Mouse (Mus musculus) embryonic stem cell, embryonic (primary cell): Measurements from ENCODE around the gene Sept11.

Source experiments
- CTCF ChIA-PET, 4 experiments: fragments of 300-600 bp in 2 of 4; fragments of 350-600 bp in 2 of 4; sonication (Branson Sonifier 250); formaldehyde crosslinking; loops; one replicate each; lab custom pipeline; 2022; ENCODE audit warnings: inconsistent platforms in 2 of 4; lab: Charles Lee
- POLR2A ChIA-PET, 4 experiments: fragments of 300-600 bp in 2 of 4; fragments of 350-600 bp in 2 of 4; sonication (Branson Sonifier 250); formaldehyde crosslinking; loops; one replicate each; lab custom pipeline; 2022; ENCODE audit warnings: antibody characterized with exemption in 4 of 4, inconsistent platforms in 1 of 4; lab: Charles Lee

Sept11 gene

DNA sequence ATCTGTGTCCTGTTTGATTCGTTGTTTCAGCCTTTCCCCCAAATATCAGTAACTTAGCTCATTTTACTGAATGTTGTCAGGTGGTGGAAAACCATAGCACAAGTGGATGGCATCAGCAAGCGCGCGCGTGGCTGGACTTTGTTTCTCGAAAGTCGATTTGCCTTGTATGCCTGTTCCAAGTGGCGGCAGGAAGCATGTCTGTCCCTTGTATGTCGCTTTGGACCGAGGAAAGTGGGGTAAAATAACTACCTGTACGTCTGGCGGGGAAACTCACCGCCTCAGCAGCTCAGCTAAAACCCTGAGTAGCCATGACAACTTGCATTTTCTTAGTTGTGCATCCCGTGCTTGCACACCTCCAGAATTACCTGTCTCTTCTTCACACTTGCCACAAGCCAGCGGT lies 78.2 kb downstream of the Sept11 start:
- CTCF ChIA-PET: interaction anchor here in 2 of 4 experiments (0.7 to 1.0 kb wide), 2 partner anchors 9 to 15 kb away, joined by 3 read pairs; no protein-coding TSS in a partner anchor
- POLR2A ChIA-PET: interaction anchor here in 2 of 4 experiments (0.8 to 4.9 kb wide), 5 partner anchors 9 to 79 kb away, joined by 3 to 20 read pairs (median 3); no protein-coding TSS in a partner anchor

DNA sequence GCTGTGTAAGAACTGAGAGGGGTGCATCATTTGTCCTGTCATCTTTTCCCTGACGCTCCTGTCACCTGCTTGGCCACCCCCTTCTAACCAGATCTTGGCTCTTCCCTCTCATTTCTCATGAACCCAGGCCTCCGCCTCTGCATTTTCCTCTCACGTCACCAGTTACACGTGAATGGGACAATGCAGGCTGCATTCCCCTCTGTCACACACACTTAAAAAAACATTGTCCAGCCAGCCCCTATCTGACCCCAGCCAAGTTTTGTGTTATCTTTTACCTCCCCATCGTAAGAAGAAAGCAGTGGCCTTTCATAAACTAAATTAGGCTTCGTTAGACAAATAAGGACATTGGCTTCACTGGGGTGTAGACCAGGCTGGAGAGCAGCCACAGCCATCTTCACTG lies 79.3 kb downstream of the Sept11 start:
- ChIA-PET CTCF (interaction anchor here in 1 of 4 experiments (0.7 kb wide), 1 partner anchor 202 kb away, joined by 3 read pairs; no protein-coding TSS in a partner anchor), POLR2A (interaction anchor here in 2 of 4 experiments (0.6 to 0.9 kb wide), 2 partner anchors 17 to 33 kb away, joined by 3 to 4 read pairs; no protein-coding TSS in a partner anchor)

DNA sequence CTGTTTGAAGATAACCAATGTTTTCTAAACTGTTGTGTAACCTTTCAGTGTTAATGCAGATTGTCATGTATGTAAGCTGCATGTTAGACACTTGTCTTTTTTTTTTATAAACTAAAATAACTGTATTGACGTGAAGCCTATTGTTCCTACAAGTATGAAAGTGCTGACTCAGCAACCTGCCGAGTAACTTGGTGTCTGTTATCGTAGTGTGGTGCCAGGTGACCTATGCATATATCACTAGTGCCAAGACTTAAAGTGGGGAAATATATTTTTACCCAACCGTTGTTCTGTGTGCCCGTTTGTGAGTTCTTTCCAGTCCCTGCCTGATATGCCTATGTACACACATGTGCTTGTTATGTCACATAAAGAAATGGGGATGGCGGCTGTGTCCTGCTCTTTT lies 81.4 kb downstream of the Sept11 start:
- ChIA-PET POLR2A (interaction anchor here in 2 of 4 experiments (0.8 to 1.5 kb wide), 3 partner anchors 13 to 93 kb away, joined by 3 to 5 read pairs (median 4); partner anchors contain the start of genes Ccng2 (in 1 of the 2) and Sept11 (in 1 of the 2)), CTCF (interaction anchor here in 2 of 4 experiments (0.7 to 1.0 kb wide), 2 partner anchors 123 to 214 kb away, joined by 3 read pairs; no protein-coding TSS in a partner anchor)

DNA sequence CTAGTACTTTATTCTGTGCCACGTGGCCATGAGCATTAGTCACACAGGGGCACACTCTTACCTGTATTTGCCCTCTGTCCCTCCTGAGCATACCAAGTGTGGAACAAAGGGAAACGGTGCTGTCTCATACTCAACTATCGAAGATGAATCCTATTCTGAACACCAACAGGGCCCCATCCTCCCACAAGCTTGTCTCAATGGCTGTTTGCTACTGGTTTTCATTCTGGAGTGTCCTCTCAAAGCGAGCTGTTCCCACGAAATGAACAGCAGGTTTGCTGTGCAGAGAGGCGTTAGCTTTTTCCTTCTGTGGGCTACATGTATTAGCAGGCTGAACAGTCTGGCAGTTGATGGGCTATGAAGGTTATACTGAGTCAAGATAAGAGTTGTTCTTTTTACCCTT lies 85.4 kb downstream of the Sept11 start:
- CTCF ChIA-PET: interaction anchor here in 1 of 4 experiments (1.7 kb wide), 1 partner anchor 11 kb away, joined by 4 read pairs; no protein-coding TSS in a partner anchor
- POLR2A ChIA-PET: interaction anchor here in 3 of 4 experiments (0.6 to 2.1 kb wide), 10 partner anchors 8 to 173 kb away, joined by 3 to 9 read pairs (median 4); no protein-coding TSS in a partner anchor

DNA sequence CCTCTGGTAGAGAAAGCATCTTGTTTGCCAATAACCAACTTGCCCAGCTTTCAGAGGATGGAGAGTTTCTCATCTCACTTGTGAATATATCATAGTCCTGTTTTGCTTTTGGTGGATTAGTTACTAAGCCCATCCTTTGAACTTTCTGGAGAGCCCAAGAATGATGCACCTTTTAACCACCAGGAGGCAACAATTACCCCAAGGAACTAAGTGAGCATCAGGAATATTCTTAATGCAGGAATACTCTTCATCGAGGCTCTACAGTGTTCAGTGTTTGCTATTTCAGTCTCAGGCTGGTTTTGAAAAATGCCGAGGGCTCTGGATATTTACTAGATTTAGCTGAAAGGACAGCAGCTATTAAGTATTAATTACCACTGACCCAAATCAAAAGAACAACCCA lies 87.0 kb downstream of the Sept11 start:
- CTCF ChIA-PET: interaction anchor here in 1 of 4 experiments (1.0 kb wide), 1 partner anchor 143 kb away, joined by 4 read pairs; no protein-coding TSS in a partner anchor
- POLR2A ChIA-PET: interaction anchor here (0.6 to 3.2 kb wide), 10 partner anchors 10 to 162 kb away, joined by 3 to 20 read pairs (median 4); partner anchors contain the start of gene Ccng2 (in 1 of the 4)

DNA sequence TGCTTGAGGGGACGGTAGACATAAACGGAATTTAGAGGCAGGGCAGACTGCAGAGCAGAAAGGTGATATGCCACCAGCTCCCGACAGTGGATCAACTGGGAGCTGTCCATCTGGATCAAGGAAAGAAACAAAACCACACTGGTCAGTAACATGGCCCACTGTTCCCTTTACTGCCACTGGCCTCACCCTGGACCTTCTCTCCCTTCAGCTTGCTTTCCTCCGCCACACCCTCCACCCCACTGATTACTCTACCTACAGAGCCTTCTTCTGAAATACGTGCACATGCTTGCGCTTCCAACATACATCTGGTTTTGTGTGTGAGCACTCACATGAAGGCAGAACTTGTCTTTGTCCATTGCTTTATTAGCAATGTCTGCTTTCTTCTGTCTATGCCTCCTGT lies 90.1 kb downstream of the Sept11 start:
- POLR2A ChIA-PET: interaction anchor here in 2 of 4 experiments (1.0 to 1.8 kb wide), 4 partner anchors 16 to 91 kb away, joined by 3 to 5 read pairs (median 4); no protein-coding TSS in a partner anchor
- CTCF ChIA-PET: interaction anchor here in 1 of 4 experiments (0.5 kb wide), 1 partner anchor 171 kb away, joined by 3 read pairs; no protein-coding TSS in a partner anchor

DNA sequence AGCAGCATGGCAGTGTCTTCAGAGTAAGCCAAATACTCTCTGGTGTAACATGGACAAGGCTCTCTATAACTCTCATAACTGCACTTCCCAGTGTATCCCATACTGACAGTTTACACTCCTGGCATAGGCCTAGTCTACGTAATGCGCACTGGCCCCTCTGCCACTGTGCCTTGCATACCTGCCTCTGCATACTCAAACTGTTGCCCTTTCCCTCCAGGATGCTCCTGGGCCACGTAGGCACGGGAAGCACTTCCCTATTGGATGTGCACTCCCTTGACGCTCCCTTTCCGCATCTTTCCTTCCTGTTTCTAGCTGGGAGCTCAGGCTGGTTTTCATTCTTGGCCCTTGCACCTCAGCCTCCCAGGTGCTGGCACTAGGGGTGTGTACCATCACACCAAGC lies 91.3 kb downstream of the Sept11 start:
- POLR2A ChIA-PET: no interaction called here

DNA sequence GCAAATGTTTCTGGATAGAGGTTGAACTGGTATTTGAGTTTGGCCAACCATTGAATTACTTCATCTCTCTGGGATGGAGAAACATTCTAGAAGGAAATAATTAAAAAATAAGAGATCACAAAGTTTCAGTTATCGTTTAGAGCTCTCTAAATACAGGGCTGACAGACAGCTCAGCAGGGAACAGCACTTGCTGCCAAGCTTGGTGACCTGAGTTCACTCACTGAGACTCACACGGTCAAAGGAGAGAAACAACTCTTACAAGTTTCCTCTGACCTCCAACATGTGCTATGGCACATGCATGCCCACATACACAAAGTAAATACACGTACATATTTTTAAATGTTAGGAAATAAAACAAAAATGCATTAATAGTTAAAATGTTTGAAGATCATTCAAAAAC lies 96.4 kb downstream of the Sept11 start:
- CTCF ChIA-PET: interaction anchor here in 2 of 4 experiments (0.5 to 0.7 kb wide), 2 partner anchors 27 to 205 kb away, joined by 3 read pairs; no protein-coding TSS in a partner anchor
- POLR2A ChIA-PET: interaction anchor here in 1 of 4 experiments (0.7 to 4.5 kb wide), 5 partner anchors 10 to 93 kb away, joined by 4 to 16 read pairs (median 5); no protein-coding TSS in a partner anchor

More for the DNA sequence above, 91.3 kb downstream of the Sept11 start:
- CTCF ChIA-PET: interaction anchor here in 1 of 4 experiments (0.6 kb wide), 1 partner anchor 9 kb away, joined by 9 read pairs; no protein-coding TSS in a partner anchor

DNA sequence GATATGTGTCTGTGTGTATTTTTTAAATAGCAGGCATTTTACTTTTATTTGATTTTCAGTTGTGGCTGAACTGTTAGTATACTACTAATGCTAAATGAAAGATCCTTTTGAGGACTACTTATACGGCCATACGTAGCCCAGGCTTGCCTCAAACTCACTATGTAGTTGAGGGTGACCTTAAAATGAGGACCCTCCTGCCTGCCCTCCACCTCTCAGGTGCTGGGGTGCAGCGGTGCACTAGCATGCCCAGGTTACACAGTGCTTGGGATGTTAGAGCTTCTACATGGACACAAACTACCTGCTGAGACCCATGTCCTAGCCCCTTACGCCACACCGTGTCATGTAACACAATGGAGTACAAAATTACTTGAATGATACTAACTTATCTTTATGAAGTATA lies 97.2 kb downstream of the Sept11 start:
- ChIA-PET CTCF (interaction anchor here in 1 of 4 experiments (0.5 kb wide), 1 partner anchor 485 kb away, joined by 4 read pairs; no protein-coding TSS in a partner anchor), POLR2A (interaction anchor here in 2 of 4 experiments (0.8 to 4.5 kb wide), 6 partner anchors 9 to 77 kb away, joined by 3 to 16 read pairs (median 5); partner anchors contain the start of gene Ccng2 (in 1 of the 2))

DNA sequence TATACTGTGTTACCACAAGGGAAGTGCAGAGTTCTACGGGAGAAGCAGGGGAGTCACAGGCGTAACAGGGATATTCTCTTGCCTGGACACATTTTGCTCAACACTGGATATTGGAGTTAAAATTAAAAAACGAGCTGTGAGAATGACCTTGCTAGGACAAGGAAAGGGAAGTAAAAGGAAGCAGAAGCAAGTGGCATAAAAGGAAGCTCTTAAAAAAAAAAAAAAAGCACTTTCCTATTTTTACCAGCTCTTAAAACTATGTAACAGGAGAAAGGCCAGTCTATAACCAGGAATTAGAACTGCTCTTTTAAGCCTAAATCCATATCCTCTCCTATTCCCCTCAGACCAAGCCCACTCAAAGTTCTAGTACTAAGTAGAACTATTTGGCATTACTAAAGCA lies 105.0 kb downstream of the Sept11 start:
- ChIA-PET POLR2A (interaction anchor here in 1 of 4 experiments (0.6 to 1.8 kb wide), 5 partner anchors 7 to 193 kb away, joined by 3 to 6 read pairs (median 3); no protein-coding TSS in a partner anchor), CTCF (interaction anchor here in 1 of 4 experiments (0.6 kb wide), 1 partner anchor 125 kb away, joined by 4 read pairs; no protein-coding TSS in a partner anchor)

DNA sequence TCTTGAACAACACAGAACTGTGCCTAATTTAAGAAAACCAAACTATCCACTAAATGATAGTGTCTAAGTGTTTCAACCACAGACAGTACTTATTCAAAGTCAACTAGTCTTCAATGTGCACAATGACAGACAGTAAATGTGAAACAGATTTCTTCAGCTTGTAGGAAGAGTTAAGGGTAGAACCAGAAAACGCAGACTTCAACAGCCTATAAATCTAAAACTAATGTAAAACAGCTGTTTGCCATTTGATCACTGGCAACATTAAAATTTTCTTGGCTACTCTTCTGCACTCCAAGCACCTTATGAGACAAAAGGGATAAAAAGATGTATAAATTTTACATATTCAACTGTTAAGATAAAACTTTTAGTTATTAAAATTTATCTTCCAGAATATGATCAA lies 107.9 kb downstream of the Sept11 start:
- POLR2A ChIA-PET: interaction anchor here in 2 of 4 experiments (1.0 to 1.6 kb wide), 3 partner anchors 21 to 108 kb away, joined by 3 to 4 read pairs (median 4); partner anchors contain the start of genes Ccng2 (in 1 of the 2) and Sept11 (in 1 of the 2)
- CTCF ChIA-PET: no interaction called here

DNA sequence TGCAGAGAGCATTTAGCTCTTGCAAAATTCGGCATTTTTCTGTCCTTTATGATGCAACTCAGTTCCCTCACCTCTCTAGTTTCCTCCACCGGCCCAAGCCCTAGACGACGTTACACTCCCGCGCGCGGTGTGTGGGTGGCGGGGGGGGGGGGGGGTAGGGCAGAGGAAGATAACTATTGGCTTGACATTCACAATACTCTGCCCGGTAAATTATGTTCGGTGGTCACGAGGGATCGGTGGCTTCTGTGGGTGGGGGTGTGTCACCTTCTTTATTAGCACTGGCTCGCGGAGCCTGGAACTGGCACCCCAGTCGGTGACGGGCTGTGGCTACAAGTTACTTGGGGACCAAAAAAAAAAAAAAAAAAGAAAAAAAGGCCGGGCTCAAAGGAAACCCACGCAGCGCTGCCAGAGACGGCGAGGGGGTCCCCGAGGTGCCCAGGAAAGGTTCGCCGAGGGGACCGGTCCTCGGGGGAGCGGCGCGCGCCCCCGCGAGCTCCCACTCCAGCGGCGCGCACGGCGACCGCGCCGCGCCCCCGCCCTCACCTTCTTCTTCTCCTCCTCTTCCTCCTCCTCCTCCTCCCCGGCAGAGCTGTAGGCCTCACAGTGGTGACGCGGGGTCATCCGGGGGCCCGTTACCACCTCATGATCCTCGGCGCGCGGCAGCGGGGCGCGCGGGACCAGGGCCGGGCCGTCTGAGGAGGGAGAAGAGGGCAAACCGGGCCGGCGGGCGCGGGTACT lies 112.3 kb downstream of the Sept11 start:
- ChIA-PET POLR2A (interaction anchor here in 3 of 4 experiments (0.7 to 3.1 kb wide), 18 partner anchors 8 to 450 kb away, joined by 3 to 27 read pairs (median 3); partner anchors contain the start of gene Ccng2 (in 3 of the 3)), CTCF (no interaction called here)

DNA sequence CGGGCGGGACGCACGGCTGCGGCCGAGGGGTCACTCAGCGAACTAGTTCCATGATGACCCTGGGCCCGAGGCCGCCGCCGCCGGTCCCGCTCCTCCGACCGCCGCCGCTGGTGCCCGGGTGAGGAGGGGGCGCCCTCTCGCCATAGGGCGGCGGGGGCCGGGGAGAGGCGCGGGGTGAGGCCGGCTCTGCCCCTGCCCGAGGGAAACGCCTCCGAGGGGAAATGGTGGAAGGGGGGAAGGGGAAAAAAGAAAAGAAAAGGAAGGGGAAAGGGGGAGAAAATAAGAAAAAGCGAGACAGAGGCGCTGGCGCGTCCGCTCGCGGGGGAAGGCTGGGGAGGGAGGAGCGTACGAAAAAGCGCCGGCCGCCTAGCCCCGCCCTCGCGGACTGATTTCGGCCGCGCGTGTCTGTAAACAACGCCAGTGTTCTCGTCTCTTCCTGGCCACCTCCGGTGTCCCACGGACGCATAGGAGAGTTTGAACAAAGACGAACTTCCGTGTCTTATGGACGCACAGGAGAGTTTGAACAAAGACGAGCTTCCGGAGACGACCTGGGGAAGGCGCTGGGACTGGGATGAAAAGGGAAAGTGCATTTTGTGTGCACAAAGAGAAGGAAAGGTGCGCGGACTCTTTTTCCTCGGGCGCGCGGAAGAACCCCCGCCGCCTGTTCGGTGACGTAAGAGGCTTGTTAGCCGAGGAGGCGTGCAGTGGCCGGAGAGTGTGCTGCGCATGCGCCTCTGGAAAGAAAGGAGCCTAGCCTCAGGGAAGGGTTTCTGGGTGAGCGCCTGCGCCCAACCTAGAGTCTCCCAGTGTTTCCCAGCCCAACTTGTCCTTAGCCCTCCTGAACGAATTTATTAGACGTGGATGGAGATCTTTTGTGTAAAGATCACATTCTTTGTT lies 113.1 kb downstream of the Sept11 start, which contains the start of the genes Ccni and 2010109A12Rik:
Ccni (minus strand) TSS at position 387 of the 897 bp plus-strand sequence.
2010109A12Rik (plus strand) TSS at position 410 of the 897 bp plus-strand sequence.
- CTCF ChIA-PET: interaction anchor here in 1 of 4 experiments (1.0 kb wide), 1 partner anchor 122 kb away, joined by 3 read pairs; no protein-coding TSS in a partner anchor
- POLR2A ChIA-PET: interaction anchor here in 3 of 4 experiments (0.6 to 3.1 kb wide), 13 partner anchors 10 to 187 kb away, joined by 3 to 27 read pairs (median 3); partner anchors contain the start of gene Ccng2 (in 2 of the 3)

DNA sequence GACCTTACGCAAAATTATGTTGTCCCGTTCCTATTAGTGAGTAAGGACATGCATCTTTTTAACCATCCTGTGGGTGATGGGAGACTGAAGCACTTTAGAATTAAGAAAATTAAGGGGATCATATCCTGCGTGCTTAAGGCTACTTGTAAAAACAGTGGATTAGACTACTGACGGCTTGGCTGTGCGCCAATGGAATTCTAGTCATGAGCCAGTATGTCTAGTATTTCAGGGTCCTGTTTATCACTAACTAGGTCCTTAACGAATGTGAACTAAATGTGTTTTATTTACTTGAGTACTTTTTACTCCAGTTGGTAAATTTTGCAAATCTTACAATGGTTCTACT lies 113.7 kb downstream of the Sept11 start:
- ChIA-PET POLR2A (interaction anchor here in 2 of 4 experiments (0.6 to 1.5 kb wide), 8 partner anchors 12 to 187 kb away, joined by 3 to 6 read pairs (median 4); no protein-coding TSS in a partner anchor), CTCF (interaction anchor here in 1 of 4 experiments (1.0 kb wide), 1 partner anchor 121 kb away, joined by 3 read pairs; no protein-coding TSS in a partner anchor)

DNA sequence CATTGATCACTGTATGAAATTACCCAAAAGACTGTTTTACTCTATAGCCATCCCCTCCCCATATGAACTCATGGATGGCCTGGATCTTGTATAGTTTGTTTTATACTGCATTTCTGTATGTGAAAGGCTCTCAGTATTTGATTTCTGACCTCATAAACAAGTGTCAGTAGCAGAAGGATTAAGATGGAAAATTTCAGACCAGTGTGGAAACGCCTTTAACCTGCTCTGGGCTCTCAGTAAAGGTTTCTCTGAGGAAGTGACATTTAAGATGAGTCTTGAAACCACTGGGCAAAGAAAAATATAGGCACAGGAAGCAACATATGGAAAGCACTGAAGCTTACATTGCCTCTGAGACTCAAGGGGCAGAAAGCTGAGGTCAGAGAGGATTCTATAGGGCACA lies 114.3 kb downstream of the Sept11 start:
- CTCF ChIA-PET: interaction anchor here in 1 of 4 experiments (1.0 kb wide), 1 partner anchor 121 kb away, joined by 3 read pairs; no protein-coding TSS in a partner anchor
- POLR2A ChIA-PET: interaction anchor here in 2 of 4 experiments (0.8 to 1.5 kb wide), 6 partner anchors 22 to 188 kb away, joined by 3 to 6 read pairs (median 4); no protein-coding TSS in a partner anchor

DNA sequence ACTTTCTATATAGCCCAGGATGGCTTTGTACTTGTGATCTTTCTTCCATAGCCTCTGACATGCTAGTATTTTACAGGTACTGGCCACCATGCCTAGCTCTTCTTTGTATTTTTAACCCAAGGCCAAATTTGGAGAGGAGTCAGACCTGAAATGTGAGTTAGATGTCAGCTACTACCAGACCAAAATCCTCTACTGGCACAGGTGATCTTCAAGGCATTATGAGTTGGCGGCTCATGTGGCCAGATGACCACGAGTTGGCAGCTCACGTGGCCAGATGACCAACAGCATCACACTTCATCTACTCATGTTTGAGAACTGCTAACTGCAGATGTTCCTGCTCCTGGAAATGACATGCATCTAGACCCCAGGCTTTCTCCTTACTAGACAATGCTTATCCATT lies 125.1 kb downstream of the Sept11 start:
- ChIA-PET CTCF (no interaction called here), POLR2A (interaction anchor here in 1 of 4 experiments (0.8 to 1.1 kb wide), 2 partner anchors 9 to 14 kb away, joined by 3 to 4 read pairs; no protein-coding TSS in a partner anchor)
